Mouse (Mus musculus) thymus, adult 2 months (tissue): ENCODE data around the gene Mrtfb.

Experiments used
- CTCF ChIP-seq: fragments of 200-500 bp; IDR thresholded peaks from 2 replicates; pipeline ENCODE4 v1.5.1; 2012; ENCODE audit warnings: mild to moderate bottlenecking, control low read depth, low read length, moderate library complexity, borderline replicate concordance; ENCODE audit not compliant: control insufficient read depth, poor library complexity, insufficient read depth; ENCODE audit errors: extremely low read depth
- POLR2A ChIP-seq: fragments of 200-500 bp; IDR thresholded peaks from 2 replicates; pipeline ENCODE4 v1.6.1; 2012; ENCODE audit warnings: mild to moderate bottlenecking, low read length, control low read depth, moderate library complexity; ENCODE audit not compliant: control insufficient read depth, poor library complexity, insufficient read depth; ENCODE audit errors: extremely low read depth

GRCm38 (mm10) chr16:13445461-13445860 lies 189.2 kb downstream of the Mrtfb start:
- TF ChIP-seq POLR2A (no peak), CTCF (no peak)
